Mouse (Mus musculus): ENCODE data around the gene Rwdd4a. TPM values are rescaled to one million over a fixed set of nuclear protein-coding genes. Genes with fewer than 3 reads are reported as not detected.

Gene Rwdd4a
- polyA plus RNA-seq, 1 experiment from 2014 or later: 40.7 TPM

DNA sequence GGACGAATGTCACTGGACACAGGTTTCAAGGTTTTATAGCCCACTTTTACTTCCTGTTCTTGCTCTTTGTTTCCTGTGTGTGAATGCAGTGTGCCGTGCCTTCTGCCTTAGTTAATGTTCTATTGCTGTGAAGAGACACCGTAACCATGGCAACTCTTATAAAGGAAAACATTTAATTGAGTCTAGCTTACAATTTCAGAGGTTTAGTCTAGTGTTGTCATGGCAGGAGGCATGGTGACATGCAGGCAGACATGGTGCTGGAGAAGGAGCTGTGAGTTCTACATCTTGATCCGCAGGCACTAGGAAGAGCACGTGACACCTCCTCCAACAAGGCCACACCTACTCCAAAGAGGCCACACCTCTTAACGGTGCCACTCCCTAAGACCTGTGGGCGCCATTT is 48.0 kb downstream of the Rwdd4a start:
- Histone ChIP-seq H3K4me2 (ENCODE audit: low read length) (no peak overlapping the region), H3K27ac (replicated peaks in 1 of 2; ENCODE audit: control insufficient read depth in 1 of 2, insufficient read depth in 1 of 2, low read depth in 2 of 2, low read length in 2 of 2) (no peak overlapping the region)
- ATAC-seq (ENCODE audit: insufficient number of reproducible peaks, insufficient read depth, low FRiP score, low read depth): no peak

GRCm38 (mm10) chr8:47588616-47589015 is 55.2 kb downstream of the Rwdd4a start:
- H3K36me3 ChIP-seq (ENCODE audit: control insufficient read depth, insufficient read depth, low read length): no peaks in the 10 kb centered on the region
- H3K4me3 ChIP-seq (ENCODE audit: control insufficient read depth in 1 of 2, insufficient read depth in 1 of 2, low read depth in 1 of 2, low read length in 2 of 2): no peak overlapping the region
- no peak overlapping the region for H3K9ac ChIP-seq (ENCODE audit: low read length)
- WGBS: 89% methylated on average over 5 of the region's 5 CpGs
- H3K4me2 ChIP-seq (ENCODE audit: low read length): no peak overlapping the region
- no peak for ATAC-seq (ENCODE audit: insufficient number of reproducible peaks, insufficient read depth, low FRiP score, low read depth)
- no peaks in the 10 kb centered on the region; a peak in 1 of 4 replicates for H3K4me1 ChIP-seq (ENCODE audit: control insufficient read depth in 2 of 2, insufficient read depth in 2 of 2, low read length in 2 of 2)
- no peaks in the 10 kb centered on the region for H3K27me3 ChIP-seq (ENCODE audit: control insufficient read depth, insufficient read depth, low read length)
- H3K9me3 ChIP-seq (ENCODE audit: control insufficient read depth, low read length): 0 out of 2 replicates have a peak, but pooled peaks cover 3% of the 10 kb centered on the region
- H3K27ac ChIP-seq (replicated peaks in 1 of 2; ENCODE audit: control insufficient read depth in 1 of 2, insufficient read depth in 1 of 2, low read depth in 2 of 2, low read length in 2 of 2): no peak overlapping the region

More for the DNA sequence above, 48.0 kb downstream of the Rwdd4a start:
- no peak overlapping the region for H3K9ac ChIP-seq (ENCODE audit: low read length)
- 80% methylated on average over 7 of the region's 7 CpGs for WGBS
- no peaks in the 10 kb centered on the region for H3K27me3 ChIP-seq (ENCODE audit: control insufficient read depth, insufficient read depth, low read length)
- H3K36me3 ChIP-seq (ENCODE audit: control insufficient read depth, insufficient read depth, low read length): no peaks in the 10 kb centered on the region
- H3K9me3 ChIP-seq (ENCODE audit: control insufficient read depth, low read length): no peaks in the 10 kb centered on the region
- H3K4me1 ChIP-seq (ENCODE audit: control insufficient read depth in 2 of 2, insufficient read depth in 2 of 2, low read length in 2 of 2): no peaks in the 10 kb centered on the region; a peak in 1 of 4 replicates
- H3K4me3 ChIP-seq (ENCODE audit: control insufficient read depth in 1 of 2, insufficient read depth in 1 of 2, low read depth in 1 of 2, low read length in 2 of 2): no peak overlapping the region

GRCm38 (mm10) chr8:47590400-47590799 is 56.9 kb downstream of the Rwdd4a start:
- Histone ChIP-seq H3K9me3 (ENCODE audit: control insufficient read depth, low read length) (0 out of 2 replicates have a peak, but pooled peaks cover 3% of the 10 kb centered on the region), H3K36me3 (ENCODE audit: control insufficient read depth, insufficient read depth, low read length) (no peaks in the 10 kb centered on the region), H3K27ac (replicated peaks in 1 of 2; ENCODE audit: control insufficient read depth in 1 of 2, insufficient read depth in 1 of 2, low read depth in 2 of 2, low read length in 2 of 2) (no peak overlapping the region), H3K27me3 (ENCODE audit: control insufficient read depth, insufficient read depth, low read length) (no peaks in the 10 kb centered on the region), H3K4me1 (ENCODE audit: control insufficient read depth in 2 of 2, insufficient read depth in 2 of 2, low read length in 2 of 2) (no peaks in the 10 kb centered on the region), H3K9ac (ENCODE audit: low read length) (no peak overlapping the region), H3K4me2 (ENCODE audit: low read length) (no peak overlapping the region), H3K4me3 (ENCODE audit: control insufficient read depth in 1 of 2, insufficient read depth in 1 of 2, low read depth in 1 of 2, low read length in 2 of 2) (no peak overlapping the region)
- ATAC-seq (ENCODE audit: insufficient number of reproducible peaks, insufficient read depth, low FRiP score, low read depth): no peak
- 82% methylated on average over 10 of the region's 10 CpGs for WGBS

DNA sequence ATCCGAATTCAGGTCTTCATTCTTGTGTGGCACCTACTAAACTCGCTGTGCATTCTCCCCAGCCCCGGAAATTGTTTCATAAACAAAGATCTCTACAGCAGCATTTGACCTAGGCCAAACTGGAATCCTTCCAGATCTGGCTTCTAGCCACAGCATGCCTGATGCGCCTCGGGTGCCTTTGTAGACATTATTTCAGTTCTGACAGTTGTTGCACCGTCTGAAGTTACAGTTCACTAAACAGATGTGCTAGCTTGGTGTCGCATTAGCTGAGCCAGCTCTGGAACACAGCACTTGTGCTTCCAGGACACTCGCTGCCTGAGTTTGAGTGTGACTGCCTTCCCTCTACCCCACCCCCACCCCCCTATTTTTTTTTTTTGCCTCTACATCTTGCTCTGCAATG is 67.2 kb downstream of the Rwdd4a start:
- 85% methylated on average over 8 of the region's 8 CpGs for WGBS
- no peaks in the 10 kb centered on the region for H3K36me3 ChIP-seq (ENCODE audit: control insufficient read depth, insufficient read depth, low read length)

More for the DNA sequence above, 67.2 kb downstream of the Rwdd4a start:
- no peaks in the 10 kb centered on the region for H3K27me3 ChIP-seq (ENCODE audit: control insufficient read depth, insufficient read depth, low read length)
- ATAC-seq (ENCODE audit: insufficient number of reproducible peaks, insufficient read depth, low FRiP score, low read depth): no peak
- H3K4me1 ChIP-seq (ENCODE audit: control insufficient read depth in 2 of 2, insufficient read depth in 2 of 2, low read length in 2 of 2): peaks cover 4 to 5% of the 10 kb centered on the region in 2 experiments; a peak in 2 of 4 replicates
- H3K4me3 ChIP-seq (ENCODE audit: control insufficient read depth in 1 of 2, insufficient read depth in 1 of 2, low read depth in 1 of 2, low read length in 2 of 2): no peak overlapping the region
- H3K9me3 ChIP-seq (ENCODE audit: control insufficient read depth, low read length): no peaks in the 10 kb centered on the region
- H3K4me2 ChIP-seq (ENCODE audit: low read length): no peak overlapping the region
- H3K9ac ChIP-seq (ENCODE audit: low read length): no peak overlapping the region
- no peak overlapping the region for H3K27ac ChIP-seq (replicated peaks in 1 of 2; ENCODE audit: control insufficient read depth in 1 of 2, insufficient read depth in 1 of 2, low read depth in 2 of 2, low read length in 2 of 2)

Small RNAs within 50 kb of the gene (microRNA-seq; reads per million reads assigned to microRNA genes)
- not detected for gene Gm27409

Other genes starting within 250 kb of the Rwdd4a start
- 10.8 and 10.9 TPM in 2 replicates for gene Stox2, start 87.3 kb upstream of the Rwdd4a start, polyA plus RNA-seq (2014; fragmentation: Nextera tagmentation; extraction: Ambion mirVana)
- gene Trappc11, start 194 bp upstream of the Rwdd4a start, polyA plus RNA-seq (2014; fragmentation: Nextera tagmentation; extraction: Ambion mirVana): 22.1 and 22.5 TPM in 2 replicates
- 9.8 and 9.9 TPM in 2 replicates for gene Ing2, start 141.9 kb downstream of the Rwdd4a start, polyA plus RNA-seq (2014; fragmentation: Nextera tagmentation; extraction: Ambion mirVana)
- gene Cdkn2aip, start 180.3 kb downstream of the Rwdd4a start, polyA plus RNA-seq (2014; fragmentation: Nextera tagmentation; extraction: Ambion mirVana): 15.6 and 15.8 TPM in 2 replicates